Mouse (Mus musculus): ENCODE data around the gene Caprin2.

DNA sequence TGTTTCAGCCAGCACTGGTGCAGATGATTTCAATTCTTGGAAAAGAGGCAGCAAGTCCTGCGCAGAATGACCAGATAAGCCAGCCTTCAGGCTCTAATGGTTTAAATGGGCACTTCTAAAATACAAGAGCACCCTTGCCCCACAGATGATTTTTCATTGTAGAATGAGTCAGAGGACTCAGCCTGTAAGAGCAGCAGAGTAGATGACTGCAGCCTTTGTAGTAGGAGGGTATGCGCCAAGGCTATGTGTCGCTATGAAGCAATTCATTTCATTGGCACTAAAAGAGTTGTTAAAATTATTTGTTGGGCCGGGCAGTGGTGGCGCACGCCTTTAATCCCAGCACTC is 442 bp upstream of the Caprin2 start:
- TF ChIP-seq CTCF (IDR thresholded peaks at IDR 0.05; ENCODE audit: borderline replicate concordance, control insufficient read depth, extremely low read depth, insufficient read depth, low read length, poor library complexity) (no peak), POLR2A (IDR thresholded peaks at IDR 0.05; ENCODE audit: control insufficient read depth, extremely low read depth, insufficient read depth, low read length, poor library complexity) (no peak)

Data from thymus, adult 2 months (tissue).